Mouse (Mus musculus) urinary bladder, postnatal 36 days (tissue): Measurements from ENCODE around the gene Vps29.

Source experiments
- DNase-seq, 2 experiments: peaks; one replicate each; pipeline ENCODE4 v3.0.0; 2022; ENCODE audit warnings: low spot score in 2 of 2, mixed read lengths in 1 of 2

The Vps29 gene

GRCm38 (mm10) chr5:122399871-122400270, 45.7 kb downstream of the Vps29 start:
- DNase-seq: no peak

DNA sequence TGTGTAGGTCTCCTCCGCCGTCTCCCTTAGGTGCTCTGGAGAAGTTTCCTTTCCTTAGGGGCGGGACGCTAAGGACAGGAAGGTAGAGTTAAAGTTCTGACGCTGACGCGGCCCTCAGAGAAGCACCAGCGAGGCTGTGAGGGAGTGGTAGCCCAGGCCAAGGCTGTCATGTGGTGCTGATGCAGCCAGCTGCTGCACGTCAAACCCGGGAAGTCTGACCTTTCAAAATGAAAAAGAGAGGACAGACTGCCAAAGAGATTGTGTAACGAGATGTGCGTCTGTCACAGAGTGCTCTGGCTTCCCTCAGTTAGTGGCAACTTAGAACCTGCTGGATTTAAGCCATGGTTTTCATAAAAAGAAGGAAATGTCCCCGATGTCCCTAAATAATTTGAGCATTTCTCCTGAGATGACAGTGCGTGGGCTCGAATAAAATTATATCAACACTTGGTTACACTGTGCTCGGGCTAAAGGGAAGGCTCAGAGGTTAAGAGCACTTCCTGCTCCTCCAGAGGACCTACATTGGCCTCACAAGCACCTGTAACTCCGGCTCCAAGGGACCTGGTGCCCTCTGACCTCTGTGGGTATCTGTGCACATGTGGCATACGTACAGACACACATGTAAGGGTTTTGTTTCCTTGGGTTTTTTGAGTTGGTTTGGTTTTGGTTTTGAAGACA, 46.6 kb downstream of the Vps29 start:
- DNase-seq: peak; percentile 29 to 72

GRCm38 (mm10) chr5:122401303-122401640, 47.1 kb downstream of the Vps29 start:
- DNase-seq: peak; percentile 59 to 68

DNA sequence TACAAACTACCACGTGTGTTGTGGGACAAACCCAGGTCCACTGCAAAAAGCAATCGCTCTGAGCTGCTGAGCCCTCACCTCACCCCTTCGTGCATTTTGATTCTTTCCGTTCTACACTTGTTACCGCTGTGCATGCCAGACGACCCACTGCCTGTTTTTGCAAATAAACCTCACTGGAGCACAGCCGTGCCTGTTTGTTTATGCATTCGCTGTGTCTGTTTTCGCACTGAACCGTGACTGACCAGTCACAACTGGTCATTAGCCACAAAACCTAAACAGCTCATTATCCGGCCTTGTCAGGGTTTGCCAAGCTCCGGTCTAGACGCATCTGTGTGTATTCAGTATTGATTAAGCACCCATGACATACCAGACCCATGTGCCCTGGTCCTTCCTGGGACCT, 48.0 kb downstream of the Vps29 start:
- DNase-seq: no peak

- DNase-seq: peak in 1 of 2 experiments; percentile 51
These were observed 48.6 kb downstream of the Vps29 start for GRCm38 (mm10) chr5:122402772-122403171.

GRCm38 (mm10) chr5:122403362-122403761, 49.2 kb downstream of the Vps29 start:
- no peak for DNase-seq

DNA sequence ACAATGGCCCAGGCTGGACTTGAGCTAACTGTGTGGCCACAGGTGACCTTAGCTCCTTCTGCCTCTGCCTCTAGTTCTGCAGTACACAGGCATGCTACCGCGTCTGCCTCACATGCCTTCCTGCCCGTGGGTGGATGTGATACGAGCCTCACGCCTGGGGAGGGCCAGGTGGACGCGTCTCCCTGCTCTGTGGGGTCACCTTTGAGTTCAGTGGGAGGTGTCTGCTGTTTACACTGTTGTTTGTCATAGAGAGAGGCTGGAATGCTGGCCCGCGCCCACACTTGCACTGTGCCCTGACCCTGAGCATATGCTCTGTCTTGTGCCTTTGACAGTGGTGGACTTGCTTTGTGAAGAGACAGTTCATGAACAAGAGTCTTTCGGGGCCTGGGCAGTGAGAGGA, 51.4 kb downstream of the Vps29 start:
- no peak for DNase-seq

DNA sequence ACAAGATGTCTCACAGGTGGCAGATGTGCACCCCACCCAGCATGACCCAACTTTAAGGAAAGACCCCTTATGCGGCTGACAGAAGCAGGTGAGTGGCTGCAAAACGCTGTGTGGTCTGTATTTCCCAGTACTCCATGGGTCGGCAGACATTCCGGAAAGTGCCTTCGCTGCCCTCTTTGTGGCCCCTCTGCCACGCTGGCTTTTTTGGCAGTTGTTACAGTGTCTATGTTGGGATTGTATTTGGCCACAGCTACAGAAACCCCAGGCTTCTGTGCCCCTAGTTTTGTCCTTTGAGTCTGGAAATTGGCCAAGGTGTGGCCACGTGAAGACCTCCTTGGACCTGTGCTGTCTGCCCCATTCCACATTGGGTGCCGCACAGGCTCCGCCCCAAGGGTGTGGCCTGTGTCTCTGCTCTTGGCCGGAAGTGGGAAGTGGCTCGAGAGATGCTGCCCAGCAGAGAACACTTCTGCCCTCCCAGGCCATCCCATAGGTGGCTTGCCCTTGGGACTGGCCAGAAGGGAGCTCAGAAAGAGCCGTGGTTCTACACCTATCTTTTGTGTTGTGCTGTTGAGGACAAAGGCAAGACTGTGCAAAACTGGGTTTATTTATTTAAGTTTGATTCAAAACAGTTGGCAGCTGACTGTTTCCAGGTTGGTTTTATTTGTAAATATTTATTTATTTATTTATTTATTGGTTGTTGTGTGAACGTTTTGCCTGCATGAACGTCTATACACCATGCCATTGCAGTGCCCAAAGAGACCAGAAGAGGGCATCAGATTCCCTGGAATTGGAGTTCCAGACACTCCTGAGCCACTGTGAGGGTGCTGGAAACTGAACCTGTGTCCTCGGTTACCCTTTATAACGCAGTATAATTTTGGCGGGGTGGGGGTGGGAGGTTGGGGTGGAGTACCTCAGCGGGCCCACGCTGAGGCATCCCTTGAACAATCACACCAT, 55.8 kb downstream of the Vps29 start:
- no peak for DNase-seq

DNA sequence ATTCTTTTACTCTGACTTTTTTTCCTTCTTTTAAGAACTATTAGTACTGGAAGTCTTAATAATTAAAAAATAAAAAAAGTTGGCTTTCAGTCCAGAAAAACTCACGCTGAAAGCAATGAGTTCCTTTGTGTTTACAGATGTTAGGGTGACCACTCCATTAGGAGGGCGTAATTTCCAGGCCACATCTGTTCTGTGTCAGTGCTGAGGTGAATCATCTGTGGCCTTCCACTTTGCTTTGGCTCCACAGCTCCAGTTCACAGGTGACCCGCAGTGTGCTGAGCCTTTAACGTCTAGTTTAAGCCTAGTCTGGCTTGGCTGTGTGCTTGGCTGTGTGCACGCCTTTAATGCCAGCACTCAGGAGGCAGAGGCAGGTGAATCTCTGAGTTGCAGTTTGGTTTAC, 57.7 kb downstream of the Vps29 start:
- no peak for DNase-seq

- DNase-seq: no peak
These were observed 58.7 kb downstream of the Vps29 start for GRCm38 (mm10) chr5:122412826-122413225.

DNA sequence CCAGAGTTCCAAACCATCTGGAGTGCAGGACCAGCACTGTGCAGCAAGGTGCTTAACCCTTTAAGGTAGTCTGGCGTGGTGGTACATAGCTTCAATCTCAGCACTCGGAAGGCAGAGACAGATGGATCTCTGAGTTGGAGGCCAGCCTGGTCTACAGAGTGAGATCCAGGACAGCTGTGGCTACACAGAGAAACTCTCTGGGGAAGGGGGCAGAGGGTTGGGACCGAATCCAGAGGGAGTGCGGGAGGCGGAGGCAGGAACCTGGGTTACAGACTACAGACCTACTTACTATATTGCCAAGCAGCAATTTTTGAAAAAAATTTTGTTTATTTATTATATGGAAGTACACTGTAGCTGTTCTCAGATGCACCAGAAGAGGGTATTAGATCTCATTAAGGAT, 60.2 kb downstream of the Vps29 start:
- no peak for DNase-seq
